Mouse (Mus musculus) kidney, postnatal 4 days (tissue): ENCODE results near the gene Pla2g12b.

Experiments used
- DNase-seq, 2 experiments: peaks; one replicate each; pipeline ENCODE4 v3.0.0; 2021; ENCODE audit warnings: mixed read lengths in 2 of 2

Gene Pla2g12b

GRCm38 (mm10) chr10:59416623-59417022 is 13.2 kb downstream of the Pla2g12b start:
- DNase-seq = no peak

DNA sequence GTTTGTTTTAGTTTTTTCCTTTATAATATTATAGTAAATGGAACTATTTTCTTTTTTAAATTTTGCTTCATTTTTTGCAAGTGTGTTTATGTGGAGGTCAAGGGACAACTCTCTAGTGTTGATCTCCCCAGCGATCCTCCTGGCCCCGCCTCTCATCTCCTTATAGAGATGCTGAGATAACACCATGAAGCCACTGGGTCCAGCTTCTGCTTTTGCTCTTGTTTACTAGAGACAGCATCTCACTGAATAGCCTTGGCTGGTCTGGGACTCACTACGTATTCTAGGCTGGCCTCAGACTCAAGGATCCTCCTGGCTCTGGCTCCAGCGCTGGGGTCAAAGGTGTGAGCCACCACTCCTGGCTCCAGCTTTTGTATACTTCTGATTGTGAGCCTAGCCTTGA is 16.1 kb downstream of the Pla2g12b start:
- no peak for DNase-seq

DNA sequence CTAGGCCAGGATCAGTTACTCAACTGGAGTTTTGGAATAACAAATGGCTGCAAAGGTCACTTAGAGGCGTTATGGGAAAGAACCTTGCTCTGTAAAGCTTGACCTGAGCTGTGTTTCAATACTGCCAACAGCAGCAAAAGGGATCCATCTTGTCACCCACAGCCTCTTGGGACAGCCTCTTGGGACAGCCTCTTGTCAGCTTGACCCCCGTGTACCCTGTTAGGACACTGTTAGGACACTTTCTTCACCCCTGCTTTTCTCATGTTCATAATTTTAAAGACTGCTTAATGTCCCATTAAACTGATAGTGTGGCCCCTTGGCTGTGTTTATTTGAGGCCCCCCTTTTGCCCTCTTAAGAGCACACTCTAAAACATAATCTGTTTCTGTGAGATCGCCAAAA is 21.0 kb downstream of the Pla2g12b start:
- peak; percentile 17 to 34 for DNase-seq

GRCm38 (mm10) chr10:59425369-59425768 is 21.9 kb downstream of the Pla2g12b start:
- DNase-seq = peak; percentile 43 to 68

- DNase-seq = no peak
These were observed 22.9 kb downstream of the Pla2g12b start for GRCm38 (mm10) chr10:59426371-59426770.

GRCm38 (mm10) chr10:59429448-59430135 is 26.1 kb downstream of the Pla2g12b start:
- DNase-seq = no peak

GRCm38 (mm10) chr10:59430701-59431218 is 27.3 kb downstream of the Pla2g12b start:
- no peak for DNase-seq

- DNase-seq = no peak
These were observed 32.3 kb downstream of the Pla2g12b start for GRCm38 (mm10) chr10:59435746-59436145.

DNA sequence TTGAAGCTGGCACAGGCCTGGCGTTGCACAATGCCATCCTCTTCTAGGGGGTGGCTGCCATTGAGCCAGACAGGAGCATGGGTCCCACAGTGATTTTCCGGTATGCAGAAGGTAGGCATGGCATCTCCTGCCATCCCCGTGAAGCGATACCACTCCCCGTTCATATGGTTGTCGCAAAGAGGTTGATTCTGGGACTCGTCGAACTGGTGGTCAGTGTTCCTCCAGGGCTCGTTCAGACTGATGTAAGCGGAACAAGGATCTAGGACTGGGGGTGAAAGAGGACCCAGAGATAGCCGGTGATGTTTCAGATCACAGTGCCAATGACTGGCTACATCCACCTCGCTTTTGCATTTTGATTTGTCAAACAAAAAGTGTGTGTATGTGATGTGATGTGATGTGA is 35.2 kb downstream of the Pla2g12b start:
- DNase-seq = no peak

GRCm38 (mm10) chr10:59439508-59439931 is 36.1 kb downstream of the Pla2g12b start:
- DNase-seq = peak; percentile 59 to 62

DNA sequence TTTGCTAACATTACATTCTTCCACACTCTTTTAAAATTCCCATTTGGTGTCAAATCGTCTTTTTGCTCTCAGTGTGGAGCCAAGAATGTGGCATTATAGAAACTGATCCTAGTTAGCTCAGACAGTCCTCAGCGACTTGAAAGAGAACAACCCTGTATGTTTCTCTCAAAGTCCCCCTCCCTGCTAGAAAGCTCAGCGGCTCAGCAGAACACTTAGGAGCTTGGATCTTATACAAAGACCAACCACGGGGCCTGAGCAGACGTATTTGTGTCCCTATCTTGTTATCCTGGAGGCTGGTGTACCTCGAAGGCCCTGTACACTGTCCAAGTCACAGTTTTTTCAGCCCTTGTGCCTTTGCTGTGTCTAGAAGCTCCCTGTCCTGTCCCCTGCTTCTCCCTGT is 36.7 kb downstream of the Pla2g12b start:
- no peak for DNase-seq

DNA sequence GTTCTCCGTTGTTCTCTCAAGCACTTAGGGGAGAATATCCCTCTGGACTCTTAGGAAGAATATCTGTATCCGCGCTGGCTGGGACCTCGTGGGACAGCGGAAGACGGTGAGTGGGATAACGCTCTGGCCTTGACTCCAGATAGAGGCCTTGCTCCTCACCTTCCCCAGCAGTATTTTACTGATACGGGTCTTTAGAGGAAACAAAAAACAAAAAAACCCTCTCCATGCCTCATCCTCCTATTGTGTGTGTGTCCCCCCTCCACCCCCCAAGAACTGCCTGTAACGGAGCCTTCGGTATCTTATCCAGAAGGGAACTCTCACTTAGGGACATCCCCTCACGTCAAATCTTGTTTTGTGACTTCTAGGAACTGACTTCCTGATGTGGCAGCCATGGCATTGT is 38.3 kb downstream of the Pla2g12b start, which contains the start of gene Oit3:
Gene Oit3 (minus strand): TSS at position 44 of the 400 bp plus-strand sequence.
- no peak for DNase-seq

GRCm38 (mm10) chr10:59443212-59443611 is 39.8 kb downstream of the Pla2g12b start:
- peak; percentile 30 to 45 for DNase-seq

- DNase-seq = no peak
These were observed 40.6 kb downstream of the Pla2g12b start for GRCm38 (mm10) chr10:59444106-59444505.

GRCm38 (mm10) chr10:59444635-59445034 is 41.2 kb downstream of the Pla2g12b start:
- no peak for DNase-seq

DNA sequence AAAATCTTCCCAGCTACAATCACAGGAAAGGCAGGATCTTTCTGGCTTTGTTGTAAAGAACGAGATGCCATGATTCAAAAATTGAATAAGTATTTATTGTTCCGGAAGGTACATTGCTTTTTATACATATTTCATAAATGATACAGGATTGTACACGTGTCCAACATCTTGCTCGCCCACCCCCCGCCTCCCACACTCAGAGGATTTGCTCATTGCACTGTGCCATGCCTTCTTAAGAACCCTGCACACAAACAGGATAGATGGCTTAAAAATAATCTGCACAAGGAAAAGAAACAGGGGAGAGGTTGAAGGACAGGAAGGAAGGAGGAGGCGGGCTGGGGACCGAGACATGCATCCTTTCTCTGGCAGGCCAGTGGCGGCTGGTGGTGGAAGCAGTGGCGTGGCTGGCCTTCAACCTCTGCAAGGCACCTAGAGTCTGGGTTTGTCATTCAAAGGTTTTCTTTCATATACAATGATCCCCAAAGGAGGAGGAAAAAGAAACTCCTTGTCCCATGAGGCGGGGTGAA is 43.5 kb downstream of the Pla2g12b start:
- peak; percentile 15 to 39 for DNase-seq

DNA sequence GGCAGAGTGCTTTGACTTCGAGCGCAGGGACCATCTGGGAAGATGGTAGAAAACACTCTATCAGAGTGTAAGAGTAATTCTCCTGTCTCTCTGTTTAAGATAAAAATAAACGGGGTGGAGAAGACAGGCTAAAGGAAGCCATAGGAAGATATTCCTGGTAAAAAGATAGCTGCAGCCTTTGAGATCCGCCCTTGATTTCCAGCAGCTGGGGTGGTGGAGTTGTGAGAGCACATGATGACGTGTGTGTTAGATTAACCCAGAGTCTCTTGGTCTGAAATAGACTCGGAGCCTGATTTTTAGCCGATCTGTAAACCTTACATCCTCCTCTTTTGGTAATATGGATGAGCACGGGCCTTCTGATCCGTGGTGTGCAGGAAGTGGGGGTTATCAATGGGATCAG is 44.1 kb downstream of the Pla2g12b start:
- no peak for DNase-seq

DNA sequence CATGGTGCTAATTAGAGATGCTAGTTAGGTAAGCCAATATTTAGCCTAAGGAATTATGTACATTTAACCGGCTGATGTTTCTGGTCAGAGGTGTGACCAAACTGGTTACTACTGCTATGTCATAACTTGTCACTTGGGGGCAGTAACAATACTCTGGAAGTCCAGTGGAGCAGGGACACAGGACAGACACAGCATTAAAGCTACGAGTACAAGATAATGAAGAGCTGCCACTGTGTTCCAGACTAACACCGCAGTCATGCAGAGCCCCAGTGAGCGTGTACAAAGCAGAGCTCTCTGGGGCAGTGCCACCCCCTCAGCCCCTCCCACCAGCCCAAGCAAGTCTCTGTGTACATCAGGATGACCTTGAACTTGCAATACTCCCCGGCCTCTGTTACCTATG is 48.4 kb downstream of the Pla2g12b start:
- peak in 1 of 2 experiments; percentile 21 for DNase-seq

DNA sequence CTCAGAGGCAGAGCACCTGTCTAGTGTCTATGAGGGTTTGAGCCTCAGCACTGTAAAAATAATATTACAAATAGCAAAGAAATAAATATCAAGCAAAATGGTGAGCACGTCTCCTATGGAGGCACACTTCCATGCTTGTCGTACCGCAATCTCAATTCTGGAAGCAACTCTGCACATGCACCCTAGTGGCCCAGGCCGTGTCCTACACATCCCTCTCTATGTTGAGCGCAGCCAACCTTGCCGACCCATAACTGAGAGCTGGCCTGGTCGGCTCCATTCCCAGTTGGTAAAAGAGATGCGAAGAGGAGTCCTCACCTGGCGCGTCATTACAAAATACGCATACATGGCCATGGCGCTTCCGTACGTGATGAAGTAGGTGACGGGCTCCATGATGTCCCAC is 51.2 kb downstream of the Pla2g12b start:
- no peak for DNase-seq

- DNase-seq = no peak
These were observed 56.3 kb downstream of the Pla2g12b start for GRCm38 (mm10) chr10:59459767-59460166.

DNA sequence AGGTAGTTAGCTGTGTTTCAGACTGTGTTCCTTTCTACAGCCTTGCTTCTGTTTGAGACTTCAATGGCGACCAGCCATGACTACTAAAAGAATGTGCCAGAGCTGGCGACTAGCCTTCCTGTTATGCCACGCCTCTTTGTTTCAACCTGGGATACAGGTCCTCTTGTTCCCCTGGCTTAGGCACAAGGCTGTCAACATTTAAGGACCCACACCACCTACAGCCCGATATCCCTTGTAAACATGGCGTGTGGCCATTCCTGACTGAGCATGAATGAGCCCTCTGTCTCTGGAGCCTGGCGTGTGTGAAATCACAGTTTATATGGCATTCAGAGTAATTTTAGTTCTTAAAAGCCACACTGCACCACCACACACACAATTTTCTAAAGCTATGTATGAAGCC is 58.8 kb downstream of the Pla2g12b start:
- DNase-seq = no peak

DNA sequence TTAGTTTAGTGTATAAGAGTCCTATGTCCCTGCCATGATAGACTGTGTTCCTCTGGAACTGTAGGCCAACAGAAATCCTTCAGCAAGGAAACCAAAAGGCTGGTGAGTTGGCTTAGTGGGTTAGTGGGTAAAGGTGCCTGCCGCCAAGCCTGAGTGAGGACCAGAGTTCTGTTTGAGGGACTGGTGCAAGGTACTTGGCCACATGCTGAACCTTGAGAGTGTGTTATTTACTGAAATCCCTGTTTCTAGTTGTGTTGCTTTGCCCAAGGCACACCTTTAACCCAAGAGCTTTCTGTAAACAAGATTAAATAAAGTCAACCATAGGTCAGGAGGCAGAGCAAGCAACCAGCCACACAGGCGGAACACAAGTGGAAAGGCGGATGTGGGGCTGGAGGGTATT is 62.1 kb downstream of the Pla2g12b start:
- no peak for DNase-seq

- no peak for DNase-seq
These were observed 63.2 kb downstream of the Pla2g12b start for GRCm38 (mm10) chr10:59466626-59467025.

- no peak for DNase-seq
These were observed 63.8 kb downstream of the Pla2g12b start for GRCm38 (mm10) chr10:59467297-59467696.

DNA sequence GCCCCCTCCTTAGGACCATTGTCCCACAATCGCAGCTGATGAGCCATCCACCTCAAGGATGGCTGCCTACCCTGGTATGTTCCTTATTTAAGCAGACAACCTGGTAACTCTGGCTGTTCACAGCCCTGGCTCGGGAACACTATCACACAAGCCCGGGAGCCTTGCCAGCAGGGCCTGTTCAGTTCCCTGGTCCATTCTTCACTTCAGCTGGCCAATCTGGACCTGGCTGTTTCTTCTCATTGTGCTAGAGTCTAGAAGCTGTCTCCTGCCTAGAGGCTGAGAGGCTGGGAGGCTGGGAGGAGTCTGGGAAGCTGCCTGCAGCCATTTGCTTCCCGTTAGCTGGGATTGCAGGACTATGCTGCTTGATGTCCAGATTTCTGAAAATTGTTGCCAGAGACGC is 67.0 kb downstream of the Pla2g12b start:
- no peak for DNase-seq
